Mouse (Mus musculus) adrenal gland, adult 2 months (tissue): ENCODE data around the gene Tnnt2. TPM values are rescaled to one million over a fixed set of nuclear protein-coding genes. Genes with fewer than 3 reads are reported as not detected.

Source experiments
- DNase-seq: peaks from one replicate; pipeline ENCODE4 v3.0.0; 2021
- polyA plus RNA-seq: library from polyadenylated mRNA; depleted of rRNA; stranded (reverse); fragments of >200 nt; gene quantifications from 2 replicates; pipeline ENCODE4 v1.2.3, GENCODE M21; 2012; rRNA removed
- total RNA-seq, 2 experiments: library from RNA; stranded (reverse); gene quantifications; 2 replicates each; pipeline ENCODE4 v1.2.3; 2021

The Tnnt2 gene
- total and polyA plus RNA-seq, 3 experiments = 1.00 to 5.7 (median 3.1) TPM

- DNase-seq = no peak
These were observed 63.9 kb downstream of the Tnnt2 start for GRCm38 (mm10) chr1:135899991-135900515.

Other genes with a start within 250 kb of the Tnnt2 start
- 10 to 100 TPM; 13.0 to 17.2 TPM for gene Nav1, start 229.1 kb upstream of the Tnnt2 start, total RNA-seq
- 6.1 and 7.2 TPM in 2 replicates for gene Nav1, start 229.1 kb upstream of the Tnnt2 start, polyA plus RNA-seq
- 100 to 1,000 TPM in 1 of 2 experiments, 10 to 100 TPM in 1; 68.0 to 133 TPM for gene Csrp1, start 116.3 kb upstream of the Tnnt2 start, total RNA-seq
- gene Csrp1, start 116.3 kb upstream of the Tnnt2 start, polyA plus RNA-seq = 65.7 and 70.2 TPM in 2 replicates
- gene Phlda3, start 70.2 kb upstream of the Tnnt2 start, total RNA-seq = 10 to 100 TPM; 35.1 to 83.1 TPM
- 119 and 180 TPM in 2 replicates for gene Phlda3, start 70.2 kb upstream of the Tnnt2 start, polyA plus RNA-seq
- not detected for gene Tnni1, start 56.9 kb upstream of the Tnnt2 start, total RNA-seq
- gene Tnni1, start 56.9 kb upstream of the Tnnt2 start, polyA plus RNA-seq = 0.15 and 0.28 TPM in 2 replicates
- gene Lad1, start 17.8 kb upstream of the Tnnt2 start, total RNA-seq = under 1 TPM; 0.14 to 0.17 TPM
- gene Lad1, start 17.8 kb upstream of the Tnnt2 start, polyA plus RNA-seq = 0.38 and 0.40 TPM in 2 replicates
- gene Pkp1, start 82.9 kb downstream of the Tnnt2 start, total RNA-seq = not detected
- 0.03 TPM in 1 of 2 replicates, not detected in the other for gene Pkp1, start 82.9 kb downstream of the Tnnt2 start, polyA plus RNA-seq
- gene Igfn1, start 170.0 kb downstream of the Tnnt2 start, total RNA-seq = under 1 TPM in 1 of 2 experiments, not detected in 1; 0.17 TPM
- gene Igfn1, start 170.0 kb downstream of the Tnnt2 start, polyA plus RNA-seq = 0.16 and 0.17 TPM in 2 replicates
- 10 to 100 TPM; 39.5 to 46.4 TPM for gene Tmem9, start 171.8 kb downstream of the Tnnt2 start, total RNA-seq
- gene Tmem9, start 171.8 kb downstream of the Tnnt2 start, polyA plus RNA-seq = 102 and 112 TPM in 2 replicates
- not detected for gene Ascl5, start 214.4 kb downstream of the Tnnt2 start, total RNA-seq
- 0.39 TPM in 1 of 2 replicates, not detected in the other for gene Ascl5, start 214.4 kb downstream of the Tnnt2 start, polyA plus RNA-seq
- 1 to 10 TPM in 1 of 2 experiments, under 1 TPM in 1; 0.17 to 1.2 TPM for gene Cacna1s, start 216.4 kb downstream of the Tnnt2 start, total RNA-seq
- 0.15 and 0.40 TPM in 2 replicates for gene Cacna1s, start 216.4 kb downstream of the Tnnt2 start, polyA plus RNA-seq